Mouse (Mus musculus) natural killer cell, adult 2 months (primary cell): ENCODE results near the gene Oat.

Experiments used
- DNase-seq, 2 experiments: peaks; one replicate each; pipeline ENCODE4 v3.0.0; 2022; ENCODE audit warnings: low spot score in 2 of 2

The Oat gene

GRCm38 (mm10) chr7:132542427-132542826, 33.8 kb downstream of the Oat start:
- DNase-seq, result no peak

GRCm38 (mm10) chr7:132541566-132541965, 34.6 kb downstream of the Oat start:
- DNase-seq, result no peak

GRCm38 (mm10) chr7:132540597-132540996, 35.6 kb downstream of the Oat start:
- DNase-seq, result no peak

- no peak for DNase-seq
Measured at GRCm38 (mm10) chr7:132529206-132529605, 47.0 kb downstream of the Oat start.

GRCm38 (mm10) chr7:132513419-132513982, 62.7 kb downstream of the Oat start:
- DNase-seq, result no peak

- DNase-seq, result no peak
Measured at GRCm38 (mm10) chr7:132509110-132509509, 67.1 kb downstream of the Oat start.
